Mouse (Mus musculus): ENCODE data around the gene Smyd3.
A peak's percentile ranks its signal among the peaks of the same experiment; 100 is the strongest.

Smyd3 gene

DNA sequence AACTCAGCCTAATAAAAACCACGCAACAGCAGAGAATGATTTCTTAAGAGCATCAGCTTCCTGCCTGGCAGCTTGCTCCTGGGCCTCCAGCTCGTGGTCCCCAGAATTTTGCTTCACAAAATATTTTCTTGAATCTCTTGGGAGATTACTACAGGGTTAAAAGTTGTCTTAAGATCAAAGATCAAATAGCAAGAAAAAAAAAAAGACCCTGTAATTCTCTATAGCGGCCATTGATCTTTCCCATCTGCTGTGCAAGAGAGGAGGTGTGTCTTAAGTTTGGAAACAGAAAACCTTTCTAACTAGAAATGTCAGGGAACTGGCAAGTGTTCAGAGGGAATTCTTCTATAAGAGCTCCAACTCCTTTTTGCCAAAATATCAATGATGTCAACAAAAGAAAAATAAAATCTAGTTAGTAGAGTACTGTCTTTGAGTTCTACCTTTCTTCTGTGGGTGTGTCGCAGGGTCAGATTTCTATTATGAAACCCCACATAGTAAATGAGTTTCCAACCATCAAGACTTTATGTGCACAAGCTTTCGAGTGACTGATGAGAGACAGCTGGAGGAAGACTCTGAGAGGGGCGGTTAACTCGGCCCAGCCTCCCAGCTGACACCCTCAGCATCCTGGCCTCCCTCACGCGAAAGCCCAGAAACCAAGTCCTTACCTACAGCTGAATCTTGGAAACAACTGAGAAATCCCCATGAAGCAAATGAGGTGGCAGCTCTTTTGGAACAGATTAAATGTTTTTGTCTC, 59.4 kb downstream of the Smyd3 start:
- no peak for DNase-seq

- DNase-seq, result no peak
These were observed 63.2 kb downstream of the Smyd3 start for GRCm38 (mm10) chr1:179454600-179454999.

GRCm38 (mm10) chr1:179451211-179451610, 66.6 kb downstream of the Smyd3 start:
- peak; percentile 70 for DNase-seq

DNA sequence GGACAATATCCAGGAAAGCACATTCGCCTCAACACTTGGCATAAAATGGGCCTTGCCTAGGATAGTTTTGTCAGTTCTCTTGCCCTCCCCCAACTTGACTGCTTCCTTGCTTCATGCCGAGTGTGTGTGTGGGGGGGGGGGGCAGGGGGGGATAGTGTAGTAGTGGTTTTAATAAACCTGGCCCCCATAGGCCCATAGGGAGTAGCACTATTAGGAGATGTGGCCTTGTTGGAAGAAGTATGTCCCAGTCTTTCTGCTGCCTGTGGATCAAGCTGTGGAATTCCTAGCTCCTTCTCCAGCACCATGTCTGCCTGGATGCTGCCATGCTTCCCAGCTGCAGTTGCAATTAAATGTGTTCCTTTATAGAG, 71.0 kb downstream of the Smyd3 start:
- no peak for DNase-seq

DNA sequence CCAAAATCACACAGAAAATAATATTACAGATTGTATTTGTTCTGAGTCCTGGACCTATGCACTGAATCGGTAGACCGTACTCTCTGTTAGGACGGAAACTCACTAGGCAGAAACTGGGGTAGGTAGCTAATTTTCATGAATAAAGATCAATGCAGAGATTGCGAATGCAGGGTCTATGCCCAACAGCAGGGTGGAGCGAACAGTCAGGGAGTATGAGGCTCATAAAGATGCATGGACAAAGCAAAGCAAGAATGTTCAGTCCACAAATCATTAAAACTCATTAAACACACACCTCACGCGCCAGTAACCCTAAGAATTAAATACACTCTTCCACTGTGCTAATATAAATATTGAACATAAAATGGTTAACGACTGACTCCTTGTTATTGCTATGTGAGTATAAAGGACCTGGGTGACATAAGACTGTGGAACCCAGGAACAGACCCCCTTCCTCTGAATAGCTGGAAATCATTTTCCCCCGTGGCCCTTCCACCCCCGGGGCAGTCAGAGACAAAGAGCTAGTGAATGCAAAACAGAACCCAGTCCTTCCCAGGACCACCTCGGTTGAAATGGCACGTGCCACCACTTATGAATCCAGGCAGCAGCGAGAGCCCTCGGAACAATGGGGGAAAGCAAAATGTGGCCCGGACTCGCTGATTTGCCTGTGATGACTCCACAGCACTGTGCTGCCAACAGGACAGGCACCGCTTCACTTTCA, 71.6 kb downstream of the Smyd3 start:
- no peak for DNase-seq

DNA sequence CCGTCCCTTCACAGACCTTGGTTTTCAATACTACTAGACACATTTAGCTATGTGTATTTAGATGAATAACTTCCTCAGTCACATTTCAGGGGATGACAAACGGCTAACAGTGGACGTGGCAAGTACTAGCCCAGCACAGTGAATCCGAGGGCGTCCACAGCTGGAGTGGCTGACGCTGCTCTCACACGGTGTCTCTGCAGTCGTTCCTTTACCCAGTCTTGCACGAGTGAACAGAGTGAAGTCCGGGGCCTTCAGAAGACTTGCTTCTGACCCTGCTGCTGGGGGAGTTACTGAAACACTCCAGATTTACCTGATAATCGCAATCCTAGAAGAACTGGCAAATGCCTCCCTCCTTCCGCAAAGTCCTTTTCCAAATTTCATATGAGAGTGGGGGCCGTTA, 74.0 kb downstream of the Smyd3 start:
- no peak for DNase-seq

DNA sequence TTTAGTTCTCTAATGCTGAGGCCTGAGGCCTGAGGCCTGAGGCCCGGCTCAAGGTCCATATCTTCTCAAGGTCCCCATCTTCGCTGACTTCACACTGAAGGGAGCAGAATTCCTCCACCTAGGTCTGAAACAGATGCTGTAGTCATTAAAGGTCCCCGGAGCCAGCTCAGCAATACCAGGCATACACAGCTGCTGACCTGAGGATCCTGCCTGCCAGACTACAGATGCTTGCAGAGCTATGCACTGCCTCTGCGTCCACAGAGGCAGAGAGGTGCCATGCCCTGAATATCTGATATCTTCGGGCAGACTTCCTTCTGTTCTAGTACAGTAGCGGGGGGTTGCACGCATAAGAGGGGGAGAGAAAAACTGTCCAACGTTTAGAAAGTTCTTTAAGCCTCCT, 74.4 kb downstream of the Smyd3 start:
- DNase-seq, result no peak

DNA sequence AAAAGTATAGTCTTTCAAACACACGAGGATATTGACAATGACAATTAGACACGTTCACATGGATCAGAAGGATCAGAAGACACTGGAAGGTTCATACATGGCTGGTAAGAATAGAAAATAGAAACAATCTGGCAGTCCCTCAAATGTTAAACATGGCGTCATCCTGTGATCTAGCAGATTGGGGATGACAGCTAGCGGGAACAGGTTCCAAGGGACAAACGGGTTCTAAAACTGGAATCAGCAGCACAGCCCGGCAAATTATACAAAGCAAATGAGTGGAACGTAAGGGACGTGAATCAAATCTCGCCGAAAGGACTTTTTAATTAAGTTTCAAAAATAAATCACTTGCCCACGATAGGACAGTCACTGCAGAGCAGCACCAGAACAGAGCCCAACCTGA, 81.2 kb downstream of the Smyd3 start:
- no peak for DNase-seq

DNA sequence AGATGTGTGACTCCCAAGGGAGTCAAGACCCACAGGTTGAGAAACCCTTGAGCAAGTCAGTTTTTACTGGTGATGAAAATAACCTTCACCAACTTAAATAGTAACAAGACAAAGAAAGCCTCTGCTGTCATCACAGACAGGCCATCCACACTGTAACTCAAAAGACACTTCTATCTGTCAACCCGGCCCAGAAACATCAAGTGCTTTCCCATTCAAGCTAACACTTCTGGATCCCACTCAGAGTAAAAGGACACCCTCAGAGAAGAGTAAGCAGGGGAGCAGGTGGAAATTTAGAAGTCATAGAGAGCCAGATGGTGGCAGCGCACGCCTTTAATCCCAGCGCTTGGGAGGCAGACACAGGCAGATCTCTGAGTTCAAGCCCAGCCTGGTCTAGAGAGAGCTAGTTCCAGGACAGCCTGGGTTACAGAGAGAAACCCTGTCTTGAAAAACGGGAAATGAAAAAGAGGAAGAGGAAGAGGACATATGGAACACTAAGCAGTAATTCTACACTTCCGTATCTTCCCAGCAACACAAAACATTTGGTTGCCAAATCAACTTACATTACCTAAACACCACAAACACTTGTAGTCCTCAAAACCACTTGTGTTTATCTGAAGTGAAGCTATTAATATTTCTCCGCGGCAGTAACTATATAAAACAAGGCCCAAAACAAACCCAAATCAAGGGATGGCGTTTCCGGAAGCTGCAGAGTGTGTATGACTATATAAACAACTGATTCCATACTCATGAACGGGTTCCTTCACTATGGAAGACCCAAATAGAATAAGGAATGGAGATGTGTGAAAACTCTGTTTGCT, 83.2 kb downstream of the Smyd3 start:
- no peak for DNase-seq

GRCm38 (mm10) chr1:179433828-179434227, 84.0 kb downstream of the Smyd3 start:
- DNase-seq, result no peak

DNA sequence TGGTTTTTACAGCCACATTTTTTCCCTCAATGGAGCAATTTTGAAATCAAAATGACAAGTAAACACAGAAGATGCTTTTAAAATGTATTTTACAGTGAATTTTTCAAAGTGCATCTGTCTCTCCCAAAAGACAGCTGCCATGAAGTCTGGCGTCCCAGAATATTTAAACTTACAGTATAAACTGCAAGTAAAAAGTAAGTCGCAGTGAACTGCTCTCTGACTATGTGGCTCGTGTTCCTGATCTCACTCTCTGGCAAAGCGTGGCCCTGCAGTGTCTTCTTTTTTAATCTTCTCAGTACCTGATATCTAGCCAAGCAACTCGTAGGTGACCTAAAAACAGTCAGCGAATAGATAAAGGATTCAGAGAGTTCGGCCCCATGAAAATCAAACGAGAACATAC, 84.5 kb downstream of the Smyd3 start:
- DNase-seq, result no peak

DNA sequence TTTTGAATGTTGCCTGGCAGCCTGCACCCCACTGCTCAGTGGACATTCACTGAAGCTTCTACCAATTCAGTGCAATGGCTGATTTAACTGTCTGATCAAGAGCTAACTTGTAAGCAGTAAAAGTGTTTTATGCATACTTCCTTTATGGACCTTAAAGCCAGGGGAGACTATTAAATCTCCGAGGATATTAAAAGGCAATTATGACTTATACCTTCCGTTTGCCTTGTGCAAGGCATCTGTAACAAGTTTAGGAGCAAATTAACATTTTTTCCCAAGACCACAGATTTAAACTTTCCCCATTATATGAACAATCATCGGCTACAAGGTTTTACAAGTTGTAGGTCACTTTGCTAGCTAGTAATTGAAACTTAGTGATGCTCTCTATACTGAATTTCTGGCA, 87.8 kb downstream of the Smyd3 start:
- no peak for DNase-seq

DNA sequence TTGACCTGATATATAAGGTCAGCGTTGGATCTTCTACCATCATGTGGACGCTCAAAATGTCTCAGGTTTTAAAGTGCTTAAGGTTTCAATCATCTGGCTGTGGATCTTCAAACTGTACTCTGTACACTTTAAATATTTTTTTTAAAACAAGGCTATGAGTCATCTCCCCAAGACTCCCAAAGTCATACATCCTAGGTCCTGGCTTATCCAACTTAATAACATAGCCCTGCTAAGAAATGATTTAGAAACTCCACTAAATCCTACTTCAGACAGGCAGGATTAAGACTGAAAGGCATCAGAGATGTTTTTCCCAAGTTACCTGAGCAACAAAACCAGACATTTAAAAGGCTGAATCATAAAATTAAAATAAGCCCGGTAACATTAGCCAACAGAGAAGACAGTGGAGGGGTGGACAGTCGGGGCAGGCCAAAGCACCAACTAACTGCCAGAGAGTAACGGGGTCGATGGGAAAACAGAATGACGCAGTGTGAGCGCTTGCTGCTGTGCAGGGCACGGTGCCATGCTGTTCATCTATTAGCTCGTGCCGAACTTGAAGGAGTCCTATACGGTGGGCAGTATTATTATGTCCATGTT, 92.9 kb downstream of the Smyd3 start:
- no peak for DNase-seq

DNA sequence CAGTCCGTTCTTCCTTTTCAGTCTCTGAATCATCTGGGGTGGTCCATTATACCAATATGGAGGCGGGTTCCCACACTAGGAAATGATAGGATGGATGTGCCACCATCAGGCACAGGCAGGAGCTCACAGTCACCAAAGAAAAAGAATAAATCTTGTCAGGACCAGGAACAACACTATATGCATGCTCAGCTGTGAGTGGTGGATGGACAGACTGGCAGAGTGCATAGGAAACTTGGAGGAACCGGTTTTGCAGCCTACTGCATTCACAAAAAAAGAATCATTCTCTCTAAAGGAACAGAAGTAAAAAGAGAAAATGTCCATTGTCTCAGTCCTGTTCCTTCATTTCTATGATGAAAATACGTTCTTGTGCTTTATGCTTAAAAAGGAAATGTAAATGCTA, 98.8 kb downstream of the Smyd3 start:
- no peak for DNase-seq

DNA sequence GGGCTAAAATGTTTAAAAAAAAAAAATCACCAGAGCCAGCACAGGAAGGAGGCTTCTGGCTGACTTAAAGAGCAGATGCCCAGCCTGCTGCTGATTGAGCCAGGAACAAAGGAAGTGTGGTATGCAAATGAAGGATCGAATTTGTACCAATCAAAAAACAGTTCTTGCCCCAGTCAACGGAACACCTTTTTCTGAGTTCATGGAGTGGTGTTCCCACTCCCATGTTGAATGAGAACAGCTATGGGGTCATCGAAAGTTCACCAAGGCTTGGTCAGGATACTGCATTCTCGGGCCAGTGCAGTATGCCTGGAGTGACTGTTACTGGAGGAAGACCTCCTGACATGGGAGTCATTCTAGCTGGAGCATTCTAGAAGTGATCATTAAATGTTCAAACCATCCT, 109.8 kb downstream of the Smyd3 start:
- no peak for DNase-seq

GRCm38 (mm10) chr1:179400835-179401234, 117.0 kb downstream of the Smyd3 start:
- no peak for DNase-seq

GRCm38 (mm10) chr1:179398639-179399038, 119.2 kb downstream of the Smyd3 start:
- DNase-seq, result no peak

DNA sequence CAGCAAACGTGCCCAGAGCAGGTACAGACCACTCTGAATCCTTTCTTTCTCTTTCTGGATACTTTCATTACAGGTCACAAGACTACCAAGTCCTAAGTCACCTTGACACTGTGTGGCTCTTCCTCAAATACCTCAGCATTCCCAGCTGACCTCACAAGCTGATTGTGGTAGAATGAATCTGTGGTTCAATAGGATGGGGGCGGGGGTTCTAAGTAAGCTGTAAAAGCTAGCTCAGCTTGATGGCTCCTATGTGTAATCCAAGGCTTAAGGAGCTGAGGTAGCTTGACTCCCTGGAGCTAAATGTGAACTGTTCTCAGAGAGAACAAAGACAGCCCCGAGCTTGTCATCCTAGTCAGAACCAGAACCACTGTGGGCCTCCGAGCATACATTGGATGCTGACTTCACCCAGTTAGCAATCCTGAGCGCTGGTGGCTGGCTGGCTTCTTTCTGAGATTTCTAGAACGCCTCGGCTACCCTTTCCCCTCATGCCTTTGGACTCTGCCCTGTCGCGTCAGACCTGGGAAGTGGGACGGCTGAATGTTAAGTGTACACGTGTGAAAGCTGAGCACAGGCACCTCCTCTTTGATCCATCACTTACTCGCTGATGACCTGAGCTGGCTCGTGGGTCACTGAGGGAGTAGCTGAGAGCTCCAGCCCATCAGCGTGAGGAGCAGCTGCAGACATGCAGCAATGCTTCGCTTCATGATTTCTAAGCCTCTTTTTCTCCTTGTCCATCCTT, 131.4 kb downstream of the Smyd3 start:
- no peak for DNase-seq

- no peak for DNase-seq
These were observed 132.2 kb downstream of the Smyd3 start for GRCm38 (mm10) chr1:179385691-179386090.

DNA sequence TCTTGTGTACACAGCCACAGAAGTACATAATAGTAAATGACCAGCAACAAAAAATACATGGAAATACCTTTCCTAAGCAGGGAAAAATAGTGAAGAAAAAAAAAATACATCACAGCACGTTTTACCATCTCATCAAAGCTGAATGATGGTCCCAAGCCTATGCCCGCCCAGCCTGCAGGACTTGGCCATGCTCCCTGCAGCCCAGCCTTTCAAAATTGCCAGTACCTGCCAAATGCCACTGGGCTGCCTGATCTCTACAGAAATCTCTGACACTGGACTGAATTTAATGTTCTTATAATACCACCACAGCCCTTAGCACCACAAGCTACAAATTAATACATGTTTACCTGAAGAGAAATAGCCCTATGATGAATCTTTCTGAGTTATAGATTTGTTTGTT, 133.5 kb downstream of the Smyd3 start:
- DNase-seq, result no peak

DNA sequence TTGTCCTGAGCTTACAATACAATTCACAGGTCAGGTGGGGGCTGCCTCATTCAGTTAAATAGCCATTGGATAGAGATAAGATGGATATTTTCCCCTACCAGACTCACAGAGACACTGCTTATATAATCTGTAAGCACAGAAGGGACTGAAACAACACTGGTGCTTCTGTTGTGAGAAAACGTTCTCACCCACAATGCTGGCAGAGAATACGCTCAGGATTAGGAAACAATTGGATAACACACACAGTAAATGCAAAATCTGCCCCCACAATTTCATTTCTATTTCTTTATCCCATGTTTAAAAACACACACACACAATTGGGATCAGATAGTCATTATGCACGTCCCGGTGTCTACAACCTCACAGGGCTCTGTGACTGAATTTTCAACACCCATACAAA, 139.7 kb downstream of the Smyd3 start:
- no peak for DNase-seq

GRCm38 (mm10) chr1:179374987-179375386, 142.9 kb downstream of the Smyd3 start:
- no peak for DNase-seq

GRCm38 (mm10) chr1:179373911-179374310, 143.9 kb downstream of the Smyd3 start:
- no peak for DNase-seq

Measured in thymus, postnatal 4 days (tissue).